Mouse (Mus musculus): ENCODE data around the gene Zdhhc18.
A peak's percentile ranks its signal among the peaks of the same experiment; 100 is the strongest.

Gene Zdhhc18

GRCm38 (mm10) chr4:133649989-133650699 is at the start of gene Zdhhc18:
Gene Zdhhc18, minus strand, starts transcription at chr4:133650154.
- peak; percentile 94 for DNase-seq

- no peak for DNase-seq
These were observed 45.4 kb upstream of the Zdhhc18 start for GRCm38 (mm10) chr4:133695363-133695762.

- DNase-seq: peak; percentile 76
These were observed 40.3 kb upstream of the Zdhhc18 start for GRCm38 (mm10) chr4:133690252-133690651.

- peak; percentile 44 for DNase-seq
These were observed 38.6 kb upstream of the Zdhhc18 start for GRCm38 (mm10) chr4:133688417-133689067.

GRCm38 (mm10) chr4:133687126-133687525 is 37.2 kb upstream of the Zdhhc18 start:
- no peak for DNase-seq

GRCm38 (mm10) chr4:133686512-133686911 is 36.6 kb upstream of the Zdhhc18 start:
- no peak for DNase-seq

GRCm38 (mm10) chr4:133680206-133680786 is 30.3 kb upstream of the Zdhhc18 start:
- DNase-seq: no peak

GRCm38 (mm10) chr4:133679629-133680028 is 29.7 kb upstream of the Zdhhc18 start:
- DNase-seq: no peak

- DNase-seq: no peak
These were observed 27.3 kb upstream of the Zdhhc18 start for GRCm38 (mm10) chr4:133677266-133677665.

GRCm38 (mm10) chr4:133676189-133676588 is 26.2 kb upstream of the Zdhhc18 start:
- no peak for DNase-seq

GRCm38 (mm10) chr4:133675594-133676016 is 25.7 kb upstream of the Zdhhc18 start:
- peak; percentile 87 for DNase-seq

GRCm38 (mm10) chr4:133674331-133674695 is 24.4 kb upstream of the Zdhhc18 start:
- DNase-seq: no peak

GRCm38 (mm10) chr4:133673666-133674330 is 23.8 kb upstream of the Zdhhc18 start:
- peak; percentile 84 for DNase-seq

GRCm38 (mm10) chr4:133672845-133673647 is 23.1 kb upstream of the Zdhhc18 start:
- peak; percentile 65 for DNase-seq

- DNase-seq: peak; percentile 93
These were observed 22.2 kb upstream of the Zdhhc18 start, which contains the start of gene Pigv for GRCm38 (mm10) chr4:133671881-133672844. Gene Pigv, minus strand, starts transcription at chr4:133672647.

- peak; percentile 91 for DNase-seq
These were observed 21.4 kb upstream of the Zdhhc18 start for GRCm38 (mm10) chr4:133671184-133671880.

GRCm38 (mm10) chr4:133669652-133670210 is 19.8 kb upstream of the Zdhhc18 start:
- peak; percentile 51 for DNase-seq

GRCm38 (mm10) chr4:133668537-133668936 is 18.6 kb upstream of the Zdhhc18 start:
- no peak for DNase-seq

GRCm38 (mm10) chr4:133666199-133666598 is 16.2 kb upstream of the Zdhhc18 start:
- peak; percentile 40 for DNase-seq

GRCm38 (mm10) chr4:133665118-133665517 is 15.2 kb upstream of the Zdhhc18 start:
- no peak for DNase-seq

All from lung, postnatal 10 days (tissue).